Mouse (Mus musculus) G1E-ER4 (cell line): Measurements from ENCODE around the gene Zyg11b. TPM values are rescaled to one million over a fixed set of nuclear protein-coding genes. Genes with fewer than 3 reads are reported as not detected.

Experiments
- GATA1 ChIP-seq: IDR thresholded peaks from one replicate; pipeline ENCODE4 v1.8.0; 2012; ENCODE audit warnings: low read length, inconsistent platforms
- polyA plus RNA-seq: library from polyadenylated mRNA; stranded (reverse); fragments of >175 nt; gene quantifications from 2 replicates; pipeline ENCODE4 v1.2.3, GENCODE M21; 2012

The Zyg11b gene
- polyA plus RNA-seq = 2.1 and 3.9 TPM in 2 replicates

DNA sequence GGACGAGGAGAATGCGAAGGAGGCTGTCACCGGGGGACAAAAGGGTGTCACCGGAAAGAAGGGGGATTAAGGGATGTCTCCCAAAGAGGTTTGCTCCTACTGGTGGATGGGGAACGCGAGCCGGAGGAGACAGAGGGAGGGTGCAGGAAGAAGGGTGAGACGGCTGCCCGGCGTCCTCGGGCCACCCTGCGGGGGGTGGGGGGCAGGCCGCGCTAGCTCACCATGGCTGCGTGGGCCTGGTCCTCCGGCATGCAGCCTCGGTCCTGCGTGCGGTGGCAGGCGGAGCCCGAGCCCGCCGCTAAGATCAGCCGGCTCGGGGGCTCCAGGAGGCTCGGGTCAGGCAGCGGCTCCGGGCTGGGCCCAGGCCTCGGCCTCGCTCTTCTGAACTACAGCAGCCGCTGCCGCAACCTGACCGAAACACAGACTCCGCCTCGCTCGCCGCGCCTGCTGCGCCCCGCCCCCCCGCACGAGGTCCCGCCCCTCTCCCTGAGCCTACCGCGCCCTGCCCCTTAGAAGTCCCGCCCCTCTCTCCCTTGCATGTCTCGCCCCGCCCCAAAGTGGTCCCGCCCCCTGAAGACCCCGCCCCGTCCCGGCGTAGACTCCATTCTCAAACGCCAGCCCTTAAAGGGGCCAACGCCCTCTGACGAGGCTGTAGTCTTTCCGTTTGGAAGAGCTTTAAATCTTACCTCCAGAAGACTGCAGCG is at the start of gene Zyg11b:
Gene Zyg11b, minus strand, starts transcription at position 427 of the 704 bp plus-strand sequence.
- no peak for TF ChIP-seq GATA1

- TF ChIP-seq GATA1 = no peak
Observed at GRCm38 (mm10) chr4:108349836-108350547, 49.1 kb upstream of the Zyg11b start.

DNA sequence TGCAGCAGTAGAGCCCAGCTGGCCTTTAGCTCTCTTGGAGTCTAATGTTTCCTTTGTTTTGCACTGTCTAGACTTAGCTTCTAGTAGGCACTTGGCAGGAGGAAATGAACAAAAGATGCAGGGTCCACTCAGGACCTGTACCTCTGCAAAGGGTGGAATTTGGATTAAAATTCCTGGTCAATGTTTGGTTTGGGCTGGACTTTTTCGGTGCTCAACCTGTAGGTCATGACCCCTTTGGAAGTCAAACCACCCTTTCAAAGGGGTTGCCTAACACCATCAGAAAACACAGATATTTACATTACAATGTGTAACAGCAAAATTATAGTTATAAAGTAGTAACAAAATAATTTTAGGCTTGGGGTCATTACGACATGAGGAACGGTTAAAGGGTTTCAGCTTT is 48.2 kb upstream of the Zyg11b start:
- no peak for TF ChIP-seq GATA1

- TF ChIP-seq GATA1 = no peak
Observed at GRCm38 (mm10) chr4:108348256-108348875, 47.5 kb upstream of the Zyg11b start.

DNA sequence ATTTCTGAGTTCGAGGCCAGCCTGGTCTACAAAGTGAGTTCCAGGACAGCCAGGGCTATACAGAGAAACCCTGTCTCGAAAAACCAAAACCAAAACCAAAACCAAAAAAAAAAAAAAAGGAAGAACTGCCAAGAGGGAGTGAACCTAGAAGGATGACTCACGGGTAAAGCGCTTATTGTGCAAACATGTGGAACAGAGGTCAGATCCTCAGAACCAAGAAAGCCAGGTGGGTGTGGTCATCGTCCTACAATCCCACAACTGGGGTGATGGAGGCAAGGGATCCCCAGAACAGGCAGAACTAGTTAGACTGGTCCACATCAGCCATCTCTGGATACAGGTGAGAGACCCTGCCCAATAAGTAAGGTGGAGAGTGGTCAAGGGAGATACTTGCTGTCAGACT is 46.2 kb upstream of the Zyg11b start:
- no peak for TF ChIP-seq GATA1

DNA sequence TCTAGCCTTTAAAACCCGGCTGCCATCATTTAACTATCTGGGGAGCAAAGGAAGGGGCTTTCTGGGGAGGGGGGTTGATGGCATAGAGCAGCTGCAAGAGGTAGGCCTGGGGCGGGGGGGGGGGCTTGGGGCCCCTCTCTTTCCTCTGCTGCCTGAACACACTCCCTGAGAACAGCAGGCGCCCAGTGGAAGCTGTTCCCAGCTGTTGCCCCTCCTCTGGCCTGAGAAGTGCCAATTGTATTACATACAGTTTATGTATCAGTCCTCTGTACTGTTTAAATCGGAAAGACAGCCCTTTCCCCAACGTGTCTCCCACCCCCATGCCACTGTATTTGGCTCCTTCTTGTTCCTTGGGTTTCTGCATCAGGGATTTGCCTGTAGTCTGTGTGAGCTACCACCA is 44.9 kb upstream of the Zyg11b start:
- TF ChIP-seq GATA1 = no peak

DNA sequence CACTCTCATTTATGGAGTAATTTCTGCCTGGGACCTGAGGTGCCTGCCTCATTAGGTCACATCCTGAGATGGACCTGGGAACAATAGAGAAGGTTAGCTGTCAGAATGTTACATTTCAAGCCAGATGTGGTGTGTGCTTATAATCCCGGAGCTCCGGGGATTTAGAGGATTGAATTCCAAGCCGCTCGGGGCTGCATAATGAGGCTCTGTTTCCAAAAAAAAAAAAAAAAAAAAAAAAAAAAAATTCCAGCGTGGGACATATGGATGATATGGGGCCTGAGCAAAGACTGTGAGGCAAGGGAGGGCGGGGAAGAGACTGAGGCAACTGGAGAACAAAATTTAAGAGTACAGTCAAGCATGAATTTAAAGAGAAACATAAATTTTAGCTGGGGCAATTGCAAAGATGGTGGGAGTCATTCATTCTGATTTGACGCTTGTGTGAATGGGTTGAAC is 43.8 kb upstream of the Zyg11b start:
- no peak for TF ChIP-seq GATA1

DNA sequence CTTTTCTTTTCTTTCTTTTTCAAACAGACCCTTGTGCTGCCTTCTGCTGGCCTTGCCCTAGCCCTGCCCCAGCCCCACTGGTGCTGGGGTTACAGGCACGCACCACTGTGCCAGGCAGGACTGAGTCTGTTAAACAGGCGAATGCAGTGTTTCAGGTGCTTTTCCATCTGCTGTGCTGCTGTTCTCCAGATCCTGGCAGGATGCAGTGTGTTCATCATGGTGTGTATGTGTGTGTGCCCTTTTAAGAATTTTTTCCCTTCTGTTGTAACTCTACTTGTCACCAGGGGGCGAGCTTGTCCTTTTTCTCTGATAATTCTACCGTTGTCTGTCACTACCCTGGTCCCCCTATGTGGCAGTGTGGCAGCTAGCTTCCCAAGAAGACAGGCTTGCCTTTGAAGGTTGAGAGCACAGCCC is 38.4 kb upstream of the Zyg11b start:
- no peak for TF ChIP-seq GATA1

DNA sequence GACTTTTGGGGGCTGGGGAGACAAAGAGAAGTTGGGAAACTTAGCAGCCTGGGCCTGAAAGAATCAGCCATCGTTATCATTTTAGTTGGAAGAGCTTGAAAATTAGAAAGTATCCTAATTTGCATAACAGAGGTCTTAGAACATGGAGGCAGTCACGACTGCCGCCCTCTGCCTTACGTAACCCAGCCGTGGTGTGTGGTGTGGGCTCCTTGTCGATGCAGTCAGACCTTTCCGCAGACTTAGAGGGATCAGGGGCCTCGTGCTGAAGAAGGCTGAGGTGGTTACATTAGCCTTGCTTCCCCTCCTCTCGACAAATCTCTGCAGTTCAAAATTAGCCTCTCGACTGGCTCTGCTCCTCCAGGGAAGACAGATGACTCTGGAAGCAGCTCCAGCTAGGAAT is 37.9 kb upstream of the Zyg11b start:
- TF ChIP-seq GATA1 = no peak

GRCm38 (mm10) chr4:108338321-108338733 is 37.4 kb upstream of the Zyg11b start:
- no peak for TF ChIP-seq GATA1

- TF ChIP-seq GATA1 = no peak
Observed at GRCm38 (mm10) chr4:108337817-108338216, 36.9 kb upstream of the Zyg11b start.

GRCm38 (mm10) chr4:108336765-108337164 is 35.9 kb upstream of the Zyg11b start:
- no peak for TF ChIP-seq GATA1

DNA sequence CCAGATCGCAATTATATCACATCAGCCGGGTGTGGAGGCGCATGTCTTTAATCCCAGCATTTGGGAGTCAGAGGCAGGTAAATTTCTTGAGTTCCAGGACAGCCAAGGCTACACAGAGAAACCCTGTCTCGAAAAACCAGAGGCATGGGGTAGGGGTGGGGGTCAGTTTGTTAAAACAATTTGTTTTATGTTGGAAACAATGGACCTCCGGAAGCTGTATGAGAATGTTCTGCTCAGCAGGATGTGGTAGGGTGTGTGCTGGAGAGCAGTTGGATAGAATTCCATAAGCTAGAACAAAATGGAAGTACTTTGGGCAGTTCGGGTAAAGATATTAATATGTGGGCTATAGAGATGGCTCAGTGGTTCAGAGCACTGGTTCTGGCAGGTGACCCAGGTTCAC is 34.5 kb upstream of the Zyg11b start:
- TF ChIP-seq GATA1 = no peak

GRCm38 (mm10) chr4:108332041-108332440 is 31.1 kb upstream of the Zyg11b start:
- no peak for TF ChIP-seq GATA1

- no peak for TF ChIP-seq GATA1
Observed at GRCm38 (mm10) chr4:108329840-108330239, 28.9 kb upstream of the Zyg11b start.

DNA sequence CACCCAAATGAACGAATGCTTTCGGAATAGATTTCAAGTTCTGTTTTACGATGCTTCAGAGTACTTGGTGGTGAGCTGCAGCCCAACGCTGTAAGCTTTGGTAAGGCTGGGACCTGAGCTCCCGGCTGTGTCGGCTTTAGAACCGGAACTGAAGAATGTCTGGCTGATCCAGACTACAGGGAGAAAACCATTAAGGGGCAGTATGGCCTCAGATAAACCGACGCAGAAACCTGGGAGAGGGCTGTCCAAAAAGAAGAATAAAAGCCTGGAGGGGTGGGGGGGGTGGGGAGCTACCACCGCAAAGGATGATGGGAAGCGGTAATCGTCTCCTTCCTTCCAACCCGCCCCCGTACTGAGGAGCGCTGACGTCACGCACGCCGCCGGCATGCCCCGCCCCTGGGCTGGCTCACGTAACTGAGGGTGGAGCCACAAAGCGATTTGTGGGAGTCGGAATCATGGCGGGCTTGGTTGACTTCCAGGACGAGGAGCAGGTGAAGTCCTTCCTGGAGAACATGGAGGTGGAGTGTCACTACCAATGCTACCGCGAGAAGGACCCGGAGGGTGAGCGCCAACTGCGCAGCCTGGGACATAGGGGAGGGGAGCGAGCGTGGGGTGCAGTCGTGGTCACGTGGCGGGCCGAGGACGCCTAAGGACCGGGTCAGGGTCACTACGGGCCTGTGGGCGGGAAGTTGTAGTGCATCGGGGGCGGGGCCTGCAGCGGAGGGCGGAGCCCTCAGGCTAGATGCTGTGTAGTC is 27.0 kb upstream of the Zyg11b start, which contains the start of gene Coa7:
Gene Coa7, plus strand, starts transcription at position 411 of the 755 bp plus-strand sequence.
- TF ChIP-seq GATA1 = no peak
